Mouse (Mus musculus) ES-E14 (cell line): ENCODE results near the gene Hoxa3.

Source experiments
- HCFC1 ChIP-seq: IDR thresholded peaks from 2 replicates; pipeline ENCODE4 v1.6.1; 2012; ENCODE audit warnings: low read length, inconsistent platforms, borderline replicate concordance; ENCODE audit not compliant: insufficient read depth
- MAFK ChIP-seq: IDR thresholded peaks from 2 replicates; pipeline ENCODE4 v1.6.1; 2014; ENCODE audit warnings: mild to moderate bottlenecking, low read depth, low read length, inconsistent platforms; ENCODE audit not compliant: insufficient read depth
- ZC3H11A ChIP-seq: IDR thresholded peaks from 2 replicates; pipeline ENCODE4 v1.6.1; 2012; ENCODE audit warnings: low read depth, mild to moderate bottlenecking, inconsistent platforms, low read length, borderline replicate concordance

GRCm38 (mm10) chr6:52203121-52203370 lies 10.1 kb downstream of the Hoxa3 start:
- TF ChIP-seq MAFK (no peak), ZC3H11A (no peak), HCFC1 (no peak)
